Mouse (Mus musculus) limb, embryonic 12.5 days (tissue): ENCODE measurements at regions not wholly inside any gene's neighbourhood (a gene's known extent, or its start where the extent isn't known, plus 50 kb on each side); places are given as distances from the start of the nearest gene placed in this dataset.

Experiments
- ATAC-seq: fragments of 200-750 bp; cut with Nextera tagmentation; 2 replicates; pipeline ENCODE4 v1.8.0; 2017; ENCODE audit warnings: low read depth, moderate TSS enrichment; ENCODE audit not compliant: insufficient number of reproducible peaks, insufficient read depth, low FRiP score, low TSS enrichment
- H3K27ac ChIP-seq: fragments of 300-500 bp; sonication (generic); 2 replicates; pipeline ENCODE4 v1.5.1; 2016; ENCODE audit warnings: mild to moderate bottlenecking, moderate library complexity
- H3K27me3 ChIP-seq: fragments of 300-500 bp; sonication (generic); 2 replicates; pipeline ENCODE4 v1.6.1; 2016; ENCODE audit warnings: mild to moderate bottlenecking, moderate library complexity
- H3K36me3 ChIP-seq: fragments of 300-500 bp; sonication (generic); 2 replicates; pipeline ENCODE4 v1.6.1; 2016; ENCODE audit warnings: mild to moderate bottlenecking, moderate library complexity
- H3K4me1 ChIP-seq: fragments of 300-500 bp; sonication (generic); replicated peaks from 2 replicates; pipeline ENCODE4 v1.6.1; 2016
- H3K4me2 ChIP-seq: fragments of 300-500 bp; sonication (generic); 2 replicates; pipeline ENCODE4 v1.6.1; 2016; ENCODE audit warnings: mild to moderate bottlenecking, moderate library complexity
- H3K4me3 ChIP-seq: fragments of 300-500 bp; sonication (generic); replicated peaks from 2 replicates; pipeline ENCODE4 v1.5.1; 2016; ENCODE audit warnings: mild to moderate bottlenecking
- H3K9ac ChIP-seq: fragments of 300-500 bp; sonication (generic); replicated peaks from 2 replicates; pipeline ENCODE4 v1.6.1; 2016; ENCODE audit warnings: mild to moderate bottlenecking, moderate library complexity
- H3K9me3 ChIP-seq: fragments of 300-500 bp; sonication (generic); 2 replicates; pipeline ENCODE4 v1.6.1; 2016; ENCODE audit warnings: mild to moderate bottlenecking, moderate library complexity
- WGBS: fragments of 180-500 bp; shearing (Covaris S2); methylation state at CpG from one replicate; pipeline ENCODE4 v1.1.7; 2016; 5-methylcytosine and 5-hydroxymethylcytosine counted together

- WGBS: 15% methylated on average over 1 of the region's 1 CpGs
- no peak overlapping the region for H3K4me3 ChIP-seq
- no peak overlapping the region for H3K4me2 ChIP-seq
- H3K4me1 ChIP-seq: peaks cover 4% of the 10 kb centered on the region; the same call in 1 of the 2 replicates
- H3K9ac ChIP-seq: no peak overlapping the region
- no peaks in the 10 kb centered on the region for H3K36me3 ChIP-seq
- no peaks in the 10 kb centered on the region for H3K27me3 ChIP-seq
- no peaks in the 10 kb centered on the region for H3K9me3 ChIP-seq
- no peak for ATAC-seq
- no peak overlapping the region for H3K27ac ChIP-seq
Observed at GRCm38 (mm10) chr15:27129697-27130096, 234.3 kb upstream of the Fbxl7 start.

- no peaks in the 10 kb centered on the region for H3K9me3 ChIP-seq
- H3K4me1 ChIP-seq: no peaks in the 10 kb centered on the region
- WGBS: 90% methylated on average over 2 of the region's 2 CpGs
- no peaks in the 10 kb centered on the region for H3K36me3 ChIP-seq
- H3K4me2 ChIP-seq: no peak overlapping the region
- H3K9ac ChIP-seq: no peak overlapping the region
- ATAC-seq: no peak
- no peak overlapping the region for H3K4me3 ChIP-seq
- no peak overlapping the region for H3K27ac ChIP-seq
- no peaks in the 10 kb centered on the region for H3K27me3 ChIP-seq
Observed at GRCm38 (mm10) chr15:27132761-27133160, 237.4 kb upstream of the Fbxl7 start.

- H3K4me2 ChIP-seq: no peak overlapping the region
- no peak overlapping the region for H3K27ac ChIP-seq
- no peak for ATAC-seq
- no peaks in the 10 kb centered on the region for H3K36me3 ChIP-seq
- no peak overlapping the region for H3K9ac ChIP-seq
- no peak overlapping the region for H3K4me3 ChIP-seq
- no peaks in the 10 kb centered on the region for H3K9me3 ChIP-seq
- H3K4me1 ChIP-seq: 0 out of 2 replicates have a peak, but pooled peaks cover 3% of the 10 kb centered on the region
- no peaks in the 10 kb centered on the region for H3K27me3 ChIP-seq
- WGBS: 83% methylated on average over 5 of the region's 5 CpGs
Observed at GRCm38 (mm10) chr15:27137580-27137979, 242.2 kb upstream of the Fbxl7 start.

GRCm38 (mm10) chr15:27145860-27146259, 250.5 kb upstream of the Fbxl7 start:
- no peak for ATAC-seq
- WGBS: 84% methylated on average over 6 of the region's 6 CpGs
- H3K4me3 ChIP-seq: no peak overlapping the region
- H3K9ac ChIP-seq: no peak overlapping the region
- no peak overlapping the region for H3K27ac ChIP-seq
- H3K4me1 ChIP-seq: 0 out of 2 replicates have a peak, but pooled peaks cover 5% of the 10 kb centered on the region
- no peaks in the 10 kb centered on the region for H3K9me3 ChIP-seq
- no peaks in the 10 kb centered on the region for H3K36me3 ChIP-seq
- H3K27me3 ChIP-seq: no peaks in the 10 kb centered on the region
- H3K4me2 ChIP-seq: no peak overlapping the region

GRCm38 (mm10) chr15:27160986-27161385, 265.6 kb upstream of the Fbxl7 start:
- H3K9ac ChIP-seq: no peak overlapping the region
- no peak for ATAC-seq
- no peaks in the 10 kb centered on the region for H3K27me3 ChIP-seq
- H3K27ac ChIP-seq: no peak overlapping the region
- no peaks in the 10 kb centered on the region for H3K36me3 ChIP-seq
- H3K4me1 ChIP-seq: no peaks in the 10 kb centered on the region
- H3K4me2 ChIP-seq: no peak overlapping the region
- no peak overlapping the region for H3K4me3 ChIP-seq
- WGBS: 70% methylated on average over 5 of the region's 5 CpGs
- no peaks in the 10 kb centered on the region for H3K9me3 ChIP-seq

- Histone ChIP-seq H3K36me3 (no peaks in the 10 kb centered on the region), H3K4me2 (no peak overlapping the region), H3K4me1 (no peaks in the 10 kb centered on the region), H3K9ac (no peak overlapping the region), H3K9me3 (no peaks in the 10 kb centered on the region), H3K27ac (no peak overlapping the region), H3K27me3 (no peaks in the 10 kb centered on the region), H3K4me3 (no peak overlapping the region)
- 80% methylated on average over 1 of the region's 1 CpGs for WGBS
- ATAC-seq: no peak
Observed at GRCm38 (mm10) chr15:27167484-27167883, 272.1 kb upstream of the Fbxl7 start.

GRCm38 (mm10) chr15:27169846-27170245, 274.5 kb upstream of the Fbxl7 start:
- no peak for ATAC-seq
- no peaks in the 10 kb centered on the region for H3K4me1 ChIP-seq
- no peak overlapping the region for H3K27ac ChIP-seq
- no peak overlapping the region for H3K9ac ChIP-seq
- H3K36me3 ChIP-seq: no peaks in the 10 kb centered on the region
- no peaks in the 10 kb centered on the region for H3K9me3 ChIP-seq
- no peak overlapping the region for H3K4me2 ChIP-seq
- H3K27me3 ChIP-seq: no peaks in the 10 kb centered on the region
- no peak overlapping the region for H3K4me3 ChIP-seq
- 87% methylated on average over 7 of the region's 7 CpGs for WGBS

- Histone ChIP-seq H3K4me1 (0 out of 2 replicates have a peak, but pooled peaks cover 3% of the 10 kb centered on the region), H3K4me3 (no peak overlapping the region), H3K9me3 (no peaks in the 10 kb centered on the region), H3K9ac (no peak overlapping the region), H3K4me2 (no peak overlapping the region), H3K27me3 (no peaks in the 10 kb centered on the region), H3K36me3 (no peaks in the 10 kb centered on the region), H3K27ac (no peak overlapping the region)
- no peak for ATAC-seq
- WGBS: 41% methylated on average over 5 of the region's 5 CpGs
Observed at GRCm38 (mm10) chr15:27173506-27173905, 278.1 kb upstream of the Fbxl7 start.

- Histone ChIP-seq H3K4me2 (no peak overlapping the region), H3K9ac (no peak overlapping the region), H3K4me3 (no peak overlapping the region), H3K27me3 (no peaks in the 10 kb centered on the region), H3K36me3 (no peaks in the 10 kb centered on the region), H3K4me1 (0 out of 2 replicates have a peak, but pooled peaks cover 3% of the 10 kb centered on the region), H3K9me3 (peaks cover 5% of the 10 kb centered on the region; the same call in 1 of the 2 replicates), H3K27ac (no peak overlapping the region)
- no peak for ATAC-seq
- WGBS: 70% methylated on average over 13 of the region's 13 CpGs
Observed at GRCm38 (mm10) chr15:27178084-27178935, 282.9 kb upstream of the Fbxl7 start.

GRCm38 (mm10) chr15:27189699-27190098, 276.8 kb upstream of the Ank start:
- 61% methylated on average over 4 of the region's 4 CpGs for WGBS
- no peak for ATAC-seq
- H3K27me3 ChIP-seq: no peaks in the 10 kb centered on the region
- no peaks in the 10 kb centered on the region for H3K9me3 ChIP-seq
- no peaks in the 10 kb centered on the region for H3K4me1 ChIP-seq
- no peak overlapping the region for H3K4me3 ChIP-seq
- H3K27ac ChIP-seq: no peak overlapping the region
- no peak overlapping the region for H3K9ac ChIP-seq
- H3K36me3 ChIP-seq: no peaks in the 10 kb centered on the region
- no peak overlapping the region for H3K4me2 ChIP-seq

- ATAC-seq: no peak
- Histone ChIP-seq H3K27me3 (no peaks in the 10 kb centered on the region), H3K9me3 (no peaks in the 10 kb centered on the region), H3K4me3 (no peak overlapping the region), H3K27ac (no peak overlapping the region), H3K36me3 (no peaks in the 10 kb centered on the region), H3K9ac (no peak overlapping the region), H3K4me1 (no peaks in the 10 kb centered on the region), H3K4me2 (no peak overlapping the region)
- WGBS: 84% methylated on average over 3 of the region's 3 CpGs
Observed at GRCm38 (mm10) chr15:27201513-27201912, 265.0 kb upstream of the Ank start.

- H3K36me3 ChIP-seq: no peaks in the 10 kb centered on the region
- no peak for ATAC-seq
- no peak overlapping the region for H3K4me3 ChIP-seq
- no peaks in the 10 kb centered on the region for H3K4me1 ChIP-seq
- no peak overlapping the region for H3K9ac ChIP-seq
- no peak overlapping the region for H3K4me2 ChIP-seq
- no peaks in the 10 kb centered on the region for H3K9me3 ChIP-seq
- WGBS: 84% methylated on average over 6 of the region's 6 CpGs
- no peak overlapping the region for H3K27ac ChIP-seq
- H3K27me3 ChIP-seq: no peaks in the 10 kb centered on the region
Observed at GRCm38 (mm10) chr15:27204888-27205287, 261.6 kb upstream of the Ank start.
